Mouse (Mus musculus) lung, embryonic 15.5 days (tissue): ENCODE data around the gene Ffar2. TPM values are rescaled to one million over a fixed set of nuclear protein-coding genes. Genes with fewer than 3 reads are reported as not detected.

Source experiments
- ATAC-seq: fragments of 200-750 bp; cut with Nextera tagmentation; 2 replicates; pipeline ENCODE4 v1.8.0; 2017; ENCODE audit warnings: moderate number of reproducible peaks, borderline replicate concordance; ENCODE audit not compliant: low FRiP score, low TSS enrichment; ENCODE audit errors: extremely low read depth
- H3K27ac ChIP-seq: fragments of 300-500 bp; sonication (generic); 2 replicates; pipeline ENCODE4 v1.5.1; 2015; ENCODE audit warnings: moderate library complexity, mild to moderate bottlenecking, inconsistent platforms
- H3K27me3 ChIP-seq: fragments of 300-500 bp; sonication (generic); 2 replicates; pipeline ENCODE4 v1.6.1; 2015; ENCODE audit warnings: inconsistent platforms
- H3K36me3 ChIP-seq: fragments of 300-500 bp; sonication (generic); 2 replicates; pipeline ENCODE4 v1.6.1; 2015; ENCODE audit warnings: inconsistent platforms
- H3K4me1 ChIP-seq: fragments of 300-500 bp; sonication (generic); 2 replicates; pipeline ENCODE4 v1.6.1; 2015; ENCODE audit warnings: inconsistent platforms
- H3K4me2 ChIP-seq: fragments of 300-500 bp; sonication (generic); 2 replicates; pipeline ENCODE4 v1.6.1; 2015; ENCODE audit warnings: inconsistent platforms, mild to moderate bottlenecking, moderate library complexity
- H3K4me3 ChIP-seq: fragments of 300-500 bp; sonication (generic); 2 replicates; pipeline ENCODE4 v1.5.1; 2015; ENCODE audit warnings: mild to moderate bottlenecking, inconsistent platforms
- H3K9ac ChIP-seq: fragments of 300-500 bp; sonication (generic); 2 replicates; pipeline ENCODE4 v1.6.1; 2015; ENCODE audit warnings: inconsistent platforms
- H3K9me3 ChIP-seq: fragments of 300-500 bp; sonication (generic); 2 replicates; pipeline ENCODE4 v1.6.1; 2016; ENCODE audit warnings: inconsistent platforms
- WGBS: fragments of 180-500 bp; shearing (Covaris S2); methylation state at CpG from one replicate; pipeline ENCODE4 v1.1.7; 2015; 5-methylcytosine and 5-hydroxymethylcytosine counted together
- polyA plus RNA-seq: library from polyadenylated mRNA; unstranded; fragments of >200 nt; fragmentation: Nextera tagmentation; extraction: Ambion mirVana; gene quantifications from 2 replicates; pipeline ENCODE4 v1.2.1, GENCODE M21; 2015

Ffar2 gene
- polyA plus RNA-seq, 1 experiment from 2014 or later: 0.46 TPM

DNA sequence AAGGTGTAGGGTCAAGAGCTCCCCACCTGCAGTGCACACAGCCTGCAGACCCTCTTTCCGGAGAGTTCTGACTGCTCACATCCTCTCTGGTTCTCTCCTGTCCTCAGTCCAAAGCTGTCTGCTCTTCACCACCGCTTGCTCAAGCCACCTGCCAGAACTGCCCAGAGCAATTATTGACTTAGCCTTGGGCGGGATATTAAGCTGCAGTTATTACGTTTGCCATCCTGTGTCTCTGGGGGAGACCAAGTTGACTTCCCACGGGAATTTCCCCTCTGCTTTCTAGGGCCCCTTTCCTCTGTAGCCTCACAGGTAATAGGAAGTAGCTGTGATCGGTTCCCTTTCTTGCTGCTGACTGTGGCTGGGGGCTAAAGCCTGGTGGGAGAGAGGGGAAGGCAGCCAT, 3.4 kb downstream of the Ffar2 start:
- H3K4me3 ChIP-seq: no peak overlapping the region
- no peak for ATAC-seq
- H3K9me3 ChIP-seq: no peaks in the 10 kb centered on the region
- no peaks in the 10 kb centered on the region for H3K36me3 ChIP-seq
- no peak overlapping the region for H3K27ac ChIP-seq
- H3K4me1 ChIP-seq: peaks cover 13% of the 10 kb centered on the region
- no peak overlapping the region for H3K9ac ChIP-seq
- no peak overlapping the region for H3K4me2 ChIP-seq
- H3K27me3 ChIP-seq: no peaks in the 10 kb centered on the region
- 42% methylated on average over 6 of the region's 6 CpGs for WGBS

GRCm38 (mm10) chr7:30812291-30812807, 11.2 kb downstream of the Ffar2 start:
- Histone ChIP-seq H3K27ac (0 out of 2 replicates have a peak overlapping the region, but pooled peaks have one; percentile 2), H3K36me3 (no peaks in the 10 kb centered on the region), H3K4me3 (no peak overlapping the region), H3K4me1 (no peaks in the 10 kb centered on the region), H3K27me3 (no peaks in the 10 kb centered on the region), H3K9me3 (no peaks in the 10 kb centered on the region), H3K9ac (no peak overlapping the region), H3K4me2 (no peak overlapping the region)
- no peak for ATAC-seq
- 55% methylated on average over 6 of the region's 6 CpGs for whole genome bisulfite sequencing

DNA sequence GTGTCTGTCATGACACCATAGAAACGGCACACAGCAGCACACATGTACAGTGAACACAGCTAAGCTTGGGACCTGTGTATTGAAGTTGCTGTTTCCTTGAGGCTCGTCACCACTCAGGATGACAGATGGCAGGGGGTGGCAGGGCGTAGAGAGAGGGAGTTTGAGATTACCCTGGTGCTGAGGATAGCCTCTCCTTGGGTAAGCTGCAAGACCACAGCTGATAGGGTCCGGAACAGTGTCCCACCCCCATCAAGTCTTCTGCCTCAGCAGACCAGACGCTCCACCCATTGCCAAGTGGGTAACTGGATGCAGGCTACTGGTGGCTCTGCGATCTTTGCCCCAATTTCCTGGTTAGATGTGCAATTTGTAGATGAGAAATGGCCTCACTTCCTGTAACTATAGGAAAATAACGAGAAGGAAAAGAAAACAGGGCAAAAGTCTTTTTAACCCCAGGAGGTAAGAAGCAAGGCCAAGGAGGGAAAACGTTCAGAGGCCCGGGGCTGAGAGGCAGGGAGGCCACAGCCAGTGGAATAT, 11.8 kb downstream of the Ffar2 start:
- H3K36me3 ChIP-seq: no peaks in the 10 kb centered on the region
- 36% methylated on average over 9 of the region's 9 CpGs for WGBS
- no peak overlapping the region for H3K4me2 ChIP-seq
- H3K9me3 ChIP-seq: no peaks in the 10 kb centered on the region
- H3K9ac ChIP-seq: no peak overlapping the region
- H3K27me3 ChIP-seq: no peaks in the 10 kb centered on the region
- H3K4me1 ChIP-seq: no peaks in the 10 kb centered on the region
- H3K27ac ChIP-seq: no peak overlapping the region
- no peak overlapping the region for H3K4me3 ChIP-seq
- ATAC-seq: no peak

DNA sequence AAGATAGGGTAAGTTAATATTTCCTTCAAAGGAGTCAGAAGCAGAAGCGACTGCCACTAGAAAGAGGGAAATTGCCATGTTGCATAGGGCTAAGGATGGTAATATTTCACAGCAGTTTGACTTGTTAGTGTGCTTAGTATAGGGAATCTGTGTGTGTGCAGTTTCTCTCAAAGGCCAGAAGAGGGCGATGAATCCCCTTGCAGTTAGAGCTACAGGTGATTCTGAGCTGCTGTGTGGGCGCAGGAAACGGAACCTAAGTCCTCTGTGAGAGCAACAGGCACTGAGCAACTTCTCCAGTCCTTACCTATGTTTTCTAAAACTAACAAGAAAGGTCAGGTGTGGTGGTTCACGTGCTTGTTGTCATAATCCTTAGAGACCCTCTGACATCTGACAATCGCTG, 13.3 kb downstream of the Ffar2 start:
- no peaks in the 10 kb centered on the region for H3K27me3 ChIP-seq
- no peaks in the 10 kb centered on the region for H3K9me3 ChIP-seq
- 55% methylated on average over 6 of the region's 6 CpGs for WGBS
- H3K4me2 ChIP-seq: no peak overlapping the region
- H3K9ac ChIP-seq: no peak overlapping the region
- no peak overlapping the region for H3K4me3 ChIP-seq
- no peaks in the 10 kb centered on the region for H3K36me3 ChIP-seq
- no peak overlapping the region for H3K27ac ChIP-seq
- ATAC-seq: no peak
- no peaks in the 10 kb centered on the region for H3K4me1 ChIP-seq

DNA sequence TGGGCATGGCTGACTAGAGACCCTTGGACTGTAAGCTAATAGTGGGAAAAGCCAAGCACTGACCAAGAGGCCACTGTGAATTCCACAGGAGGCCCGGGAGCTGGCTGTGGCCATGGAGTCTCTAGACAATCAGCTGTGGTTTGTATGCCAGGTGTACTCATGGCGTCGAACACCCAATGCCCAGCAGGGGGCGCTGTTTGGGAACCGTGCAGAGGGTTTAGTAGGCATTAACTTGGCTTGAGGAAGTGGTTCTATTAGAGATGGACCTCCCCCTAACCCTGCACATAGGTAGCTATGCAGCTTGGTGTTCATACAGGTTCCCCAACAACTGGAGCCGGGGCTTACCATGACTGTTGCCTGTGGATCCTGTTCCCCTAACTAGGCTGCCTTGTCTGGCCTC, 17.7 kb downstream of the Ffar2 start:
- ATAC-seq: no peak
- no peaks in the 10 kb centered on the region for H3K4me1 ChIP-seq
- 49% methylated on average over 6 of the region's 6 CpGs for WGBS

GRCm38 (mm10) chr7:30804026-30804715, 19.4 kb downstream of the Ffar2 start:
- Histone ChIP-seq H3K4me3 (no peak overlapping the region), H3K9me3 (no peaks in the 10 kb centered on the region), H3K4me1 (no peaks in the 10 kb centered on the region), H3K4me2 (no peak overlapping the region), H3K27ac (0 out of 2 replicates have a peak overlapping the region, but pooled peaks have one; percentile 8), H3K27me3 (no peaks in the 10 kb centered on the region), H3K9ac (no peak overlapping the region), H3K36me3 (no peaks in the 10 kb centered on the region)
- WGBS: 69% methylated on average over 9 of the region's 9 CpGs
- ATAC-seq: 0 out of 2 replicates have a peak, but pooled peaks have one; percentile 59

More for the DNA sequence above, 17.7 kb downstream of the Ffar2 start:
- no peak overlapping the region for H3K4me3 ChIP-seq
- H3K4me2 ChIP-seq: no peak overlapping the region
- no peak overlapping the region for H3K9ac ChIP-seq
- H3K36me3 ChIP-seq: no peaks in the 10 kb centered on the region
- no peak overlapping the region for H3K27ac ChIP-seq
- no peaks in the 10 kb centered on the region for H3K27me3 ChIP-seq
- H3K9me3 ChIP-seq: no peaks in the 10 kb centered on the region

DNA sequence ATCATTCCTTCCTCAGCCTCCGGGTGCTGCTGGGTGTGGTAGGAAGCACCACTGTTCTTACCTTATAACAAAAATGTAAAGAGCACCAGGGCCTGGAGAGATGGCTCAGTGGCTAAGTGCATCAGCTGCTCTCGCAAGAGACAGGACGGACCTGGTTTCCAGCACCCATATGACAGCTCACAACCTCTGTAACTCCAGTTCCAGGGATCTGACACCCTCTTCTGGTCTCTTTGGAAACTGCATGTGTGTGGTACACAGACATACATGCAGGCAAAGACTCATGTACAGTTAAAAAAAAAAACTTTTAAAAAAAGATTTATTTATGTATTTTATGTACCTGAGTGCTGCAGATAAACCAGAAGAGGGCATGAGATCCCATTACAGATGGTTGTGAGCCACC, 20.3 kb downstream of the Ffar2 start:
- Histone ChIP-seq H3K36me3 (no peaks in the 10 kb centered on the region), H3K4me2 (no peak overlapping the region), H3K27ac (no peak overlapping the region), H3K9me3 (no peaks in the 10 kb centered on the region), H3K27me3 (no peaks in the 10 kb centered on the region), H3K4me1 (no peaks in the 10 kb centered on the region), H3K9ac (no peak overlapping the region), H3K4me3 (no peak overlapping the region)
- WGBS: 97% methylated on average over 3 of the region's 3 CpGs
- ATAC-seq: no peak

DNA sequence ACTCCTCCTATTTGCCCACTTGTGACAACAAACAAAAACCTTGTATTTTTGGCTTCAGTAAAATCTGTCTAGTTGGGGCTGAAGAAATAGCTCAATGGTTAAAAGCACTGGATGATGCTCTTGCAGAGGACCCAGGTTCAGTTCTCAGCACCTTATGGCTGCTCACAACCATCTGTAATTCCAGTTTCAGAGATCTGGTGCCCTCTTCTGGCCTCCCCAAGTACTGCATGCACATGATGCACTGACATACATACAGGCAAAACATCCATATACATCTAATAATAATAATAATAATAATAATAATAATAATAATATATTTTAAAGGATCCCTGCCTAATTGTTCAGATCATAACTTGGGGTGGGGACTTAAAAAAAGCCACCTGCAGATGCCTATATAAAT, 22.9 kb downstream of the Ffar2 start:
- ATAC-seq: no peak
- Histone ChIP-seq H3K4me3 (no peak overlapping the region), H3K27me3 (no peaks in the 10 kb centered on the region), H3K27ac (no peak overlapping the region), H3K36me3 (no peaks in the 10 kb centered on the region), H3K4me1 (no peaks in the 10 kb centered on the region), H3K9ac (no peak overlapping the region), H3K9me3 (no peaks in the 10 kb centered on the region), H3K4me2 (no peak overlapping the region)

DNA sequence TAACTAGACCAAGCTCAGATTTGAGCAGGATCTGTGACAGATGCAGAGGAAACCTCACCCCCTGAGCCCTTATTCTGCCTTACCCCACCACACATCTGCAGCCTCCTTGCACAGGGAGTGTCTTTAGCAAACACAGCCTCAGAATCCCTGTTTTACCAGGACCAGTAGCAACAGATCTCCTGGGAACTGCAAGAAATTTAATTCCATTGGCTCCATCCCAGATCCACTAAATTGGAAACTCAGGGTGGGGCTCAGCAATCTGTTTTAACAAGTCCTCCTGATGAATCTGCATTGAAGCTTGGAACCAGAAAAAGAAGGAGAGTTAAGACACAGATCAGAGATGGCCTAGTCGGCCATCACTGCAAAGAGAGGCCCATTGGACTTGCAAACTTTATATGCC, 26.8 kb downstream of the Ffar2 start:
- ATAC-seq: no peak
- 88% methylated on average over 1 of the region's 1 CpGs for WGBS
- no peak overlapping the region for H3K4me3 ChIP-seq

DNA sequence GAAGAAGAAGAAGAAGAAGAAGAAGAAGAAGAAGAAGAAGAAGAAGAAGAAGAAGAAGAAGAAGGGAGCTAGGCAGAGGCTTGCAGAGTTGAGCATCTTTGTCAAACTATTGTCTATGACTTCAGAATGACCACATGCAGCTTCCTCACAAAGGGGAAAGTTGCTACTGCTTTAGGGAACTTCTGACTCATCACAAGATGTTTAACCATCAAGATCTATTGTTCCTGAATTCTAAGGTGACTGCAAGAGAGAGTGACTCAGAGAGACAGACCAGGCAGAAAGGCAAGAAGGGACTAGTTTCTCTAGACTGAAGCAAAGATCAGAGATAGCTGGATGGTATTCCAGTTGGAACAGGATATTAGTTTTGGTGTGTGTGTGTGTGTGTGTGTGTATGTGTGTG, 28.7 kb downstream of the Ffar2 start:
- Histone ChIP-seq H3K36me3 (no peaks in the 10 kb centered on the region), H3K4me2 (no peak overlapping the region), H3K27me3 (no peaks in the 10 kb centered on the region), H3K27ac (no peak overlapping the region), H3K9me3 (no peaks in the 10 kb centered on the region), H3K4me3 (no peak overlapping the region), H3K4me1 (no peaks in the 10 kb centered on the region), H3K9ac (no peak overlapping the region)
- no peak for ATAC-seq

More for the DNA sequence above, 26.8 kb downstream of the Ffar2 start:
- no peak overlapping the region for H3K4me2 ChIP-seq
- H3K9me3 ChIP-seq: no peaks in the 10 kb centered on the region
- no peaks in the 10 kb centered on the region for H3K36me3 ChIP-seq
- H3K4me1 ChIP-seq: no peaks in the 10 kb centered on the region
- H3K9ac ChIP-seq: no peak overlapping the region
- no peaks in the 10 kb centered on the region for H3K27me3 ChIP-seq
- H3K27ac ChIP-seq: no peak overlapping the region

GRCm38 (mm10) chr7:30791921-30792320, 31.7 kb downstream of the Ffar2 start:
- Histone ChIP-seq H3K36me3 (no peaks in the 10 kb centered on the region), H3K9me3 (no peaks in the 10 kb centered on the region), H3K4me1 (no peaks in the 10 kb centered on the region), H3K4me3 (no peak overlapping the region), H3K4me2 (no peak overlapping the region), H3K9ac (no peak overlapping the region), H3K27me3 (peaks cover 4% of the 10 kb centered on the region; the same call in 1 of the 2 replicates), H3K27ac (no peak overlapping the region)
- no peak for ATAC-seq
- 19% methylated on average over 9 of the region's 9 CpGs for WGBS

DNA sequence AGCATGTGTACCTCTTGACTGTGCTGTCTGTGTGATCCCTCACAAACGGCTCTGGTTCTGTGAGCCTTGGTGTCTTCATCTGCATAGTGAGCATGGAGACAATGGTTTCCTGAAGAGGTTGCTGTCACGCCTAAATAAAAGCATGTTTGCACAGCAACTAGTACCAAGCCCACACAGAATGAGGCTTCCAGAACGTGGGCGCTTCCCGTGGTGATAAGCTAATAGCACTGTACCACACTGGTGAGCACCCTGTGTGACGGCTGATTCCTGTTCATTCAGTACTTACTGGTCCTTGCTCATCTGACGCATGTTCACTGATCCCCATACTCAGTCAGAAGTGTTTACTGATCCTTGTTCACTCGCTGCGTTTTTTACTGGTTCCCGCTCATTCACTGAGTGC, 33.4 kb downstream of the Ffar2 start:
- Histone ChIP-seq H3K9me3 (no peaks in the 10 kb centered on the region), H3K27me3 (peaks cover 4% of the 10 kb centered on the region; the same call in 1 of the 2 replicates), H3K4me3 (no peak overlapping the region), H3K4me1 (no peaks in the 10 kb centered on the region), H3K36me3 (no peaks in the 10 kb centered on the region), H3K4me2 (no peak overlapping the region), H3K9ac (no peak overlapping the region), H3K27ac (no peak overlapping the region)
- no peak for ATAC-seq
- WGBS: 57% methylated on average over 10 of the region's 10 CpGs
